Mouse (Mus musculus) mouse embryonic stem cell (cell line): ENCODE results near the gene Vcp.

ENCODE experiments used
- in situ Hi-C, 2 experiments: fragments of 300-500 bp; cut with MboI; formaldehyde crosslinking; loops; 1 replicate in 1 of 2; 3 replicates in 1 of 2; pipeline ENCODE4 v1.14.3; 2019 to 2020; ENCODE audit warnings: low sequenced_read_pairs in 2 of 2, low pct_unique_long_range_greater_than_20kb in 1 of 2, mixed read lengths in 1 of 2; ENCODE audit not compliant: unreplicated experiment in 1 of 2

Vcp gene

DNA sequence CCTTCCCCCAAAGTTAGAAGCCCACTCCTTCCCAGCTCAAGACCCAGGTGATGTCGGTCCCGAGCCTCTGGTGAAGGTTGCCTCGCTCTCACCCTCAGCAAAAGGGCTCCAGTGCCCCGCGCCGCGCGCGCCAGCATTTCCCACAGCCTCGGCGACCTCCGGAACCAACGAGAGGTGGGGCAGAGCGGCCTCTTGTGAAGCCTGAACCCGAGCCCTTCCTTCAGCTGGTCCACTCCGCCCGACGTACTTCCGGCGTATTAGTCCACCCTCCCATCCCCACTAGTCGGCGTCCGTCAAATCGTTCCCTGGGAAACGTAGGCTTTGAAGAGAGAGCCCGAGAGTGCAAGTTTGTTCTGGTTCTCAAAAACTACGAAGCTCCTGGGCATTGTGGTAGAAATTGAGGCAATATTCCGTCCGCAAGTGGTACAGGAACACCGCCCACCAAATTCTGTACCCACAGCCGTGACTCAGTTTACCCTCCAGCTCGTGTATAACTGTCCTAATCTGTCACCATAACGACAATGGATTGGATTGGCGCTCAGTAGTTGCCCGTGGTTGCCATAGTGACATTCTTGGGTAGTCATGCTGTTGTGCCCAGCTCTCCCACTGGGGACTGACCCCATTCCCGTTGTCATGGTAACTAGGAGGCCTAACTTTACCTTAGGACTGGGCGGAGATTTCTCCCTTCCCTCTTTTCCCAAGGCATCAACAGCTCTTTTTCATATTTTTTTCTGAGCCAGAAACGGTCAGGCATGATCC, 31.1 kb upstream of the Vcp start, which contains the start of gene Stoml2:
Gene Stoml2 (minus strand): TSS at position 474 of the 759 bp plus-strand sequence.
- in situ Hi-C loops, result no loop called here

DNA sequence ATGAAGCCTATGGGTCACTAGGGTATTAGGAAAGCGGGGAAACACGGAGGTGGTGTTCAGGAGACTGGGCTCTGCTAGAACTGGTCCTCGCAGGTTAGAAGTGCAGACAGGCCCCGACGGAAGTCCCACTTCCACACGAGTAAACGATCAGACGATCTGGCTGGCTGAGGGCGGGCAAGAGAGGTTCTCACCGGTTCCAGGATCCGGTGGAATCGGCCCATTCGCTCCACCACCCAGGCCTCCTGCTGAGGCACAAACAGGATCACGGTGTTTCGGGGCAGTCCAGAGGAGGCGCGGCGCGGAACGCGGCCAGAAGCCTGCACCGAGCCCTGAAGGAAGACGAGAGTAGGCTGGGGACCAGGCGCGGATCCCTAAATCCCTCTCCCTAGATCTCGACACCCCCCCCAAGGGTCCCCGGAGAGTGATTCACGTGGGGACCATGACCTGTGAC, 30.5 kb upstream of the Vcp start:
- in situ Hi-C loops, result no loop called here

DNA sequence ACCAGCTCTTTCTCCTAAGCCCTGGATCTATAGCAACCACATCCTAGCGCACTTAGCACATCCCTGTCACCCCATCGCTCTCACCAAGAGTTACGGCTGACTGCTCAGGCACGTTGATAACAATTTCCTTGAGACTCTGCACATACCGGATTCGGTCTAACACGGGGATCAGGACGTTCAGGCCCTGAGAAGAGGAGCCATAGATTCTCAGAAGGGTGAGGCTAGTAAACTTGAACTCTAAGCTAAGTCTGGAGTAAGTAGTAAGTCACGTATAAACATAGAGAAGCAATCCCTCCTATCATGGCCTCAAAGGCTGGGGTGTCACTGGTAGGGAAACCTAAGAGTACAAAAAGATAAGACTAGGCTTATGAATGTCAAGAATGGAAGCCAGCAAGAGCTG, 30.0 kb upstream of the Vcp start:
- in situ Hi-C loops, result no loop called here

DNA sequence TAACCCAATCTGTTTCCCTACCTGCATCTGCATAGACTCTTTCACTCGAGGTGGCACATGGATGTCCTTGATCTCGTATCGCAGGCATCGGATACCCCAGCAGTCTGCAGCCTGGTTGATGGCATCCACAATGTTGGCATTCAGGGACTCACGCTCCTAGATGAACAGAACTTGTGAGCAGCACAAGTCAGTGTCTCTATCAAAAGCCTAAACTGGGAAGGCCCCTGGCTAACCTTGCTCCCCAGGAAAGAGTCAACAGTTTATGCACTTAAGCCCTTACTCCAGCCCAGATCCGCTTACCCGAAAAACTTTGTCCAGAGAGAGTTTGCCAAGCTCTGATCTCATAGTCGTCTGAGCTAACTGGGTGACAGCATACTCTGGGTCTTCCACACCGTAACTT, 29.4 kb upstream of the Vcp start:
- in situ Hi-C loops, result no loop called here

DNA sequence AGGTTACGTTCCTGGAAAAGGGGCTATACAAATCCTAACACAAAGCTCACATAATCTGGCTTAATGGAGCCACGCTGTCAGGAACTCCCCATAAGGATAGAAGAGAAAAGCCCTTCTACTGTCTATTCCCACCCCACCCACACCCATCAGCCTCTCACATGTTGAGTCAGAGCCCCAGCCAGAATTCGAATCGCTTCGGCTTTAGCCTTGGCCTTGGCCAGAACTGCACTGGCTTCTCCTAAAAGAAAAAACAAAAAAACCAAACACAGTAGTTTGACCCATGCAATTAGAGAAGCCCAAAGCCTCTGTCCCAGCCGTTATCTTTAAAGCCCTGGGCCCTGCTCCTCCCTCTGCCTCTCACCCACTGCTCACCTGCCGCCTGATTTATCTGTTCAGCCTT, 28.8 kb upstream of the Vcp start:
- in situ Hi-C loops, result no loop called here

GRCm38 (mm10) chr4:43025084-43025960, 25.0 kb upstream of the Vcp start, which contains the start of gene Pigo:
Gene Pigo, minus strand, starts transcription at chr4:43025819.
- in situ Hi-C loops, result no loop called here

DNA sequence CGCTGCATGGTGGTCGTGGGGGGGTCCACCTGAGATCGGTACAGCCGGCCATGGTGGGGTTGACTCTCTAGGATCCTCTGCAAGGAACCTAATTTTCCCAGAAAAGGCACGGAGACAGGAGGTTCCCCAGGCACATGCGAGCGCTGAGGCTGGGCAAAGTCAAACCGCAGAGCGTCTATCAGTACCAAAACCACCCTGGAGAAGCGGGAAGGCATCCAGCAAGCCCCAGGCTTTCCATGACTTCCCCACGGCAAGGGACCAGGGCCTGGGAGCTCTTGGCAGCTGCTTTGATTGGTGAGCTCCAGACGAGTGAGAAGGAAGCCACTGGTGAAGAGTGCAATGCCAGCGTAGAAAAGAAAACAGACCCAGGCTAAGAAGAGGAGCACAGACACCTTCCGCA, 24.4 kb upstream of the Vcp start:
- in situ Hi-C loops, result no loop called here

GRCm38 (mm10) chr4:43021341-43021740, 21.0 kb upstream of the Vcp start:
- in situ Hi-C loops, result no loop called here

DNA sequence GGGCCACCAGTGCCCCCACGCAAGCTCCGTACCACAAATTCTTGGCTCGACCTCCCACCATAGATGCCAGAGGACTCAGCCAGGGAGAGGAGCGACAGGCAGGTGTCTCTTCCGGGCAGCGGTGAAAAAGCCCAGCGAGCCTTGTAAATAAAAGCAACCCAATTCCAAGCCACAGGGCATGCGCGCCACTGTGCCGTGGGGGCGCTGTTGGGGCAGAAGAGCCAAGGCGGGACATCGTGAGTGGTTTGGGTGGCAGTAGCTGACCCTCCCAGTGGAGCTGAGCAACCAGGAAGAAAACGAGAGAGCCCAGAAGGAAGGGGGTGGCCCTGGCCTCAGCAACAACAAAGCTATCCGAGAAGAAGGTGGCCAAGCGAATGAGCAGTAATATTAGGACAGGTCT, 20.6 kb upstream of the Vcp start:
- in situ Hi-C loops, result no loop called here

DNA sequence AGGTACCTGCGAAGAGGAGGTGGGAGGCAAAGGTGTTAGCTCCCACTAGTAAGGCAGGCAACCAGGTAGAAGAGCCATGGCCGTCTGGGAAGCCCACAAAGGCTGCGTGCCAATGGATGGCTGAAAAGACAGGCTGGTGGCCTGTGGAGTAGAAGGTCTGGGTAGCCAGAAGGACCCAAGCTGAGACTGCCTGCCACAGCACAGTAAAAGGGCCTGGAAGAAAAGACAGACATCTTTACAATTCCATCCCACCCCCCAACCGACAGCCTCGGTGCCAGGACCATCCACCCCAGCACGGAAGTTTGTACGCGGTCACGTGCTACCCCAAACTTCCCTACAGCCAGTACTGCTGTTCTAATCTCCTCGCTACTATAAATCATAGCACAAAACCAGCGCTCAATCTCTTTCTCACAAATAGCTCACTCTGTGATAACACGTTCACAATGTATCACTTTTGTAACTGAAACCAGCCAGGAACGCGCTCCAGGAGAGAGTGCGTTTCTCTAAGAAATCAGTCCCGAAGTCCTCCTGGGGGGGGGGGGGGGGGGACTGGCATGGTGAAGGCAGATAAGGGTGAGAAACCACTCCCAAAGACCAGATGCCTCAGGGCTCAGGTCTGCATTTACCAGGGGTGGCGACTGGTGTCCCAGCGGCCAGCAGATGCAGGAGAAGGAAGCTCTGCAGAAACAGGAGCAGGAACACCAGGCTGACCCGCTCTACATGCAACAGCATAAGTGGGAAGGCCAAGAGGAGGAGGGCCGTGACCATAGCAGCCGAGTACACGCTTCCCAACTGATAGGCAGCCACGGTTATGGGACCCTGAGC, 19.5 kb upstream of the Vcp start:
- in situ Hi-C loops, result no loop called here

DNA sequence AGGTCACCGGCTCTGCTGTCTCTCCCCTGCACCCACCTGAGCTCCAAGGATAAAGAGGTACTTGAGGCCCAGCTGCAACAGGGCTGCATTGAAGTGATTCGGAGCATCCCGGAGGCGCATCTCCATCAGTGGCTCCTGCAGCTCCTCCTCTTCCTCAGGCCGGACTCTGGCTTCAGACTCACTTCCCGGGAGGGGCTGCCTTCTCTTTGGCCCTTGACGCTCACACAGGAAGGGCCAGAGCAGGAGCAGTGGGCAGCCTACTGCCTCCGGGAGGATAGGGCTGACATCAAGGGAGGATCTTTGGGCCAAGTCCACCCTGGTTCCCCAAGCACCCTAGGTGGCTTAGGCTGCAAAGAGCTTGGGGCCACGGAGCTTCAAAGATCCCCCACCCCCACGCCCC, 18.9 kb upstream of the Vcp start:
- in situ Hi-C loops, result no loop called here

DNA sequence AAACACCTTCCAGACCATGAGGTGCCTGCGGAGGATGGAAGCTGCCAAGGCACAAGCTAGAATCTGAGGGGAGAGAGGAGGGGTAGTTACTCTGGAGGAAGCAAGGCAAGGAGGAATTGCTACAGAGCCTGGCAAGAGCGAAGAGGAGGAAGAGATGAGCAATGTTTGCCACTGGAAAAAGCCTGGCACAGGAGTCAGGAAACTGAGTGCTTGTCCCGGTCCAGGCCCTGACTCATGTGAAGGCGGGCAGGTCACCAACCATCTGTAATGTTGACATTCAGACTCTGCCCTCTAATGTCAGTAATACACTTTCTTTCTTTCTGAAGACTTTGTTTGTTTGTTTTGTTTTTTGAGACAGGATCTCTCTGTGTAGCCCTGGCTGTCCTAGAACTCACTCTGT, 17.8 kb upstream of the Vcp start:
- in situ Hi-C loops, result no loop called here

DNA sequence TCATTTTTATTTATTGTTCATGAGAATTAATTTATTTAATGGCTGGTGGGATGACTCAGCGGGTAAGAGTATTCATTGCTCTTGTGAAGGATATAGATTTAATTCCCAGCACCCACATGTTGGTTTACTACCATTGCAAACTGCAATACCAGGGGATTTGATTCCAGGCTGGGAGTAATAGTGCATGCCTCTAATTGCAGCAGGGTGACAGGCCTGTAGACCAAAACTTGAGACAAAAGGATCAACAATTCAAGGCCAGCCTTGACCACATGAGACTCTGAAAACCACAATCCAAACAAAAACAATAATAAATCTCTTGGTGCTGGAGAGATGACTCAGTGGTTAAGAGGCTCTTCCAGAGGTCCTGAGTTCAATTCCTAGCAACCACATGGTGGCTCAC, 11.8 kb upstream of the Vcp start:
- in situ Hi-C loops, result no loop called here

DNA sequence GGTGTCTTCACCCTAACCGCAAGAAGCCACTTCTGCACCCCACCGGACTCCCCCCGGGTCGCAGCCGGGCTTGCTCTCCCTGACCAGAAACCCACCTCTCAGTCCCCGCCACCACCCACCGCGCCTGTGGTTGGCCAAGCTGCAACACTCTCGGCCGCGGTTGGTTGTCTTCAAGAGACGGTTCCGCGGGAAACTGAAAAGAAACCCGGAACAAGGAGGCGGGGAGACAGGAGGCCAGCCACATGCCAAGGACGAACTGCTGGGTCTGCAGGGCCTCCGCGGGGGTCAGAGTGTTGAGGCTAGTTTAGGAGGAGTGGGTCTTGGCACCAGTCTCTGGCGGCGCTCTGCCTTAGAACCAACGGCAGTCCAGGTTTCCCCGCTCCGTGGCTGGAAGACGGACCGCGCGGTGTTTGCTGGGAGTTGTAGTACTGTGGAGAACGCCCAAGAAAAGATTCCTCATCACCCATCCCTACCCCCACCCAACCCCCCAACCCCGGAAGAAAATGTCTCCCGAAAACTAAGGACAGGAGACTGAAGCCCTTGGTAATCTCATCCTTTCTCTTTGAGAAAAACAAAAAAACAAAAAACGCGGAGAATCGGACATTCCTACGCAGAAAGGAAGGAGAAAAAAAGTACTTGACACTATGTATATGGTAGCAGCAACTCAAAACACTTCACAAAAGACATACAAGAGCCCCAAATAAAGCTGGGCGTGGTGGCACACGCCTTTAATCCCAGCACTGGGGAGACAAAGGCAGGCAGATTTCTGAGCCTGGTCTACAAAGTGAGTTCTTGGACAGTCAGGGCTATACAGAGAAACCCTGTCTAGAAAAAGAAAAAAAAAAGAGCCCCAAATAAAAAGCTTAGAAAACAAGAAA, 10.1 kb upstream of the Vcp start, which contains the start of gene Fancg:
Gene Fancg (minus strand): TSS at position 346 of the 878 bp plus-strand sequence.
- in situ Hi-C loops, result no loop called here

- in situ Hi-C loops, result no loop called here
Measured at GRCm38 (mm10) chr4:43005765-43006164, 5.5 kb upstream of the Vcp start.

- in situ Hi-C loops, result no loop called here
Measured at GRCm38 (mm10) chr4:43004951-43005350, 4.6 kb upstream of the Vcp start.

DNA sequence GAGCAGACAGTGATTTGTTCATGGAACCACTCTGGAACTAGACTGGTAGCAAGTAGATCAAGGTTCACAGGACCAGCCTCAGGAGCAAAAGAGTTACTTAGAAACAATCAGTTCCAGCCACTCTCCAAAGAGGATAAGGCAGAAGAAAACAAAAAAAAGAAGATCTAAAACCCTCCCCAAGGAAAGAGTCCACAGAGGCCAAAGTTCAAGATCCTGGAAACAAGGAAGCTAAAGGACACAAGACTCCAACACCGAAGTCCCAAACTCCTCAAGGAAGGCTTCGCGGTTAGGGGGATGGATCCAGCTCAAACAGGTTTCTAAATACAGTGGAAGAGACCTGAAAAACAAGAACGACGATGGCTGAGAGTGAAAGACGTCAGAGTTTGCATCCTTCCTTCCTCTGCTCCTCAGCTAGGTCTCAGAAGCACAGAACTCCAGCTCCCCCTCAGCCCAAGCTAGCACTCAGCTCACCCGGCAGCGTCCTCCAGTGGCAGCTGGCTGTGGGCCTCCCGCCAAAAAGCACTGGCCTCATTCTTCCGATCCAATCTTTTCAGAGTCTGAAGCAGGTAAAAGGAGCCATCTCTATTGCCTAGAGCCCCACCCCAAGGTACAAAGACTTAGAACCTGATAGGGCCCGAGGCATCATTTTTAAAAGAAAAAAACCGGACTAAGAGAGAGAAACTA, 2.6 kb upstream of the Vcp start:
- in situ Hi-C loops, result no loop called here
